In genomic region chr14:105404241-105404640, GRCm38 (mm10) we compare ENCODE assay signal across 22 mouse cellular contexts.
DNase-seq lines count a peak whose midpoint lies in the region; ATAC-seq and TF ChIP-seq lines count a peak whose summit lies in the region.
"Had no signal": no experiment of that assay in that cellular context is flagged by ENCODE, and none has a peak within 500 bp of the region (broad histone marks: within the 10 kb centered on the region; RNA-seq: fewer than 3 reads in every experiment).

No protein-coding gene starts in this region.

- no peaks in the 10 kb centered on the region for H3K4me1 ChIP-seq in lung, embryonic 15.5 days
- H3K4me1 ChIP-seq in heart, embryonic 16.5 days (ENCODE audit: control insufficient read depth, insufficient read depth, low read length) = peaks cover 11% of the 10 kb centered on the region
- H3K4me1 ChIP-seq: embryonic facial prominence, embryonic 15.5 days; hindbrain, embryonic 12.5 days; intestine, embryonic 15.5 days; midbrain, embryonic 15.5 days had no signal

- H3K79me2 ChIP-seq in myocyte (ENCODE audit: control insufficient read depth, insufficient read depth) = no peaks in the 10 kb centered on the region

- no peaks in the 10 kb centered on the region for H3K36me3 ChIP-seq in lung, embryonic 15.5 days
- H3K36me3 ChIP-seq in heart, embryonic 16.5 days (ENCODE audit: control insufficient read depth, insufficient read depth) = no peaks in the 10 kb centered on the region
- H3K36me3 ChIP-seq in myocyte (ENCODE audit: control insufficient read depth, insufficient read depth) = no peaks in the 10 kb centered on the region
- H3K36me3 ChIP-seq: embryonic facial prominence, embryonic 15.5 days; hindbrain, embryonic 12.5 days; intestine, embryonic 15.5 days; limb, embryonic 10.5 days; midbrain, embryonic 15.5 days had no signal

- WGBS in lung, embryonic 15.5 days = 49% methylated on average over 6 of the region's 6 CpGs
- WGBS in heart, embryonic 16.5 days = 29% methylated on average over 6 of the region's 6 CpGs

- peak; percentile 92 for ATAC-seq in lung, embryonic 15.5 days (ENCODE audit: borderline replicate concordance, extremely low read depth, low FRiP score, low TSS enrichment)
- peak; percentile 91 for ATAC-seq in heart, embryonic 16.5 days (replicated peaks; ENCODE audit: extremely low read depth, insufficient read depth, low FRiP score)
- ATAC-seq: CD4-positive, CD25-positive, alpha-beta regulatory T cell, adult 4 months; forebrain, embryonic 16.5 days; intestine, embryonic 15.5 days; liver, postnatal 0 days; midbrain, embryonic 15.5 days had no signal

- H3K9ac ChIP-seq in lung, embryonic 15.5 days = no peak overlapping the region
- no peak overlapping the region for H3K9ac ChIP-seq in heart, embryonic 16.5 days (ENCODE audit: low read length)
- H3K9ac ChIP-seq: embryonic facial prominence, embryonic 15.5 days; hindbrain, embryonic 12.5 days; intestine, embryonic 15.5 days; liver, postnatal 0 days; midbrain, embryonic 15.5 days had no signal

- DNase-seq in lung, postnatal 10 days = no peak
- DNase-seq in heart, adult 9 months (ENCODE audit: low spot score in 2 of 2) = peak; percentile 78 to 84
- DNase-seq in kidney, postnatal 25 days = no peak
- no peak for DNase-seq in testis, postnatal 14 days (ENCODE audit: low spot score)
- DNase-seq: adrenal gland, postnatal 25 days; cerebellum, adult 11-12 months; cerebellum, postnatal 14 days; embryo, embryonic 11 days; gastrocnemius, postnatal 25 days; liver, postnatal 0 days; retina, postnatal 1 day; right cerebral cortex, postnatal 4 days had no signal

- no peaks in the 10 kb centered on the region for H3K27me3 ChIP-seq in lung, embryonic 15.5 days
- H3K27me3 ChIP-seq in heart, embryonic 16.5 days (ENCODE audit: control insufficient read depth, insufficient read depth, low read length) = no peaks in the 10 kb centered on the region
- no peaks in the 10 kb centered on the region for H3K27me3 ChIP-seq in myocyte (ENCODE audit: control insufficient read depth, insufficient read depth, insufficient read length)
- H3K27me3 ChIP-seq: embryonic facial prominence, embryonic 15.5 days; hindbrain, embryonic 12.5 days; intestine, embryonic 15.5 days; midbrain, embryonic 15.5 days had no signal

- H3ac ChIP-seq in myocyte (ENCODE audit: control insufficient read depth, insufficient read length) = no peak overlapping the region

- no peaks in the 10 kb centered on the region for H3K9me3 ChIP-seq in lung, embryonic 15.5 days
- no peaks in the 10 kb centered on the region; the same call in 1 of the 2 replicates for H3K9me3 ChIP-seq in heart, embryonic 16.5 days (replicated peaks; ENCODE audit: control insufficient read depth, low read length)
- H3K9me3 ChIP-seq: embryonic facial prominence, embryonic 15.5 days; hindbrain, embryonic 12.5 days; intestine, embryonic 15.5 days; limb, embryonic 10.5 days; midbrain, embryonic 15.5 days had no signal

- no peak overlapping the region for H3K4me3 ChIP-seq in lung, embryonic 15.5 days
- no peak overlapping the region for H3K4me3 ChIP-seq in heart, embryonic 16.5 days (ENCODE audit: low read length)
- H3K4me3 ChIP-seq in myocyte = no peak overlapping the region
- H3K4me3 ChIP-seq: embryonic facial prominence, embryonic 15.5 days; hindbrain, embryonic 12.5 days; intestine, embryonic 15.5 days; limb, embryonic 10.5 days; midbrain, embryonic 15.5 days had no signal

- 0 out of 2 replicates have a peak overlapping the region, but pooled peaks have one; percentile 4 for H3K27ac ChIP-seq in lung, embryonic 15.5 days
- H3K27ac ChIP-seq in heart, embryonic 16.5 days (ENCODE audit: low read length) = peak overlapping the region; percentile 75
- H3K27ac ChIP-seq: embryonic facial prominence, embryonic 15.5 days; hindbrain, embryonic 12.5 days; intestine, embryonic 15.5 days; limb, embryonic 10.5 days; midbrain, embryonic 15.5 days had no signal

- no peak overlapping the region for H3K4me2 ChIP-seq in lung, embryonic 15.5 days
- H3K4me2 ChIP-seq in heart, embryonic 16.5 days (ENCODE audit: low read depth, low read length) = peak overlapping the region; percentile 3; the same call in 1 of the 2 replicates
- H3K4me2 ChIP-seq in myocyte (ENCODE audit: low read depth) = peak overlapping the region; percentile 14
- H3K4me2 ChIP-seq: embryonic facial prominence, embryonic 15.5 days; hindbrain, embryonic 12.5 days; intestine, embryonic 15.5 days; midbrain, embryonic 15.5 days had no signal

- no peak for TF ChIP-seq POLR2A in myocyte (IDR thresholded peaks at IDR 0.05; ENCODE audit: insufficient read length, low read depth)

TF ChIP-seq in myocyte, 11 proteins besides CTCF, POLR2A, EP300 and RAD21:
- TF ChIP-seq TCF3 (IDR thresholded peaks at IDR 0.05; ENCODE audit: insufficient read length, low read depth) = no peak
- no peak for TF ChIP-seq POLR2AphosphoS2 (IDR thresholded peaks at IDR 0.05; ENCODE audit: insufficient read length, low read depth)
- no peak for TF ChIP-seq CEBPB (IDR thresholded peaks at IDR 0.05; ENCODE audit: insufficient read depth, poor library complexity, severe bottlenecking)
- no peak for TF ChIP-seq E2F4 (IDR thresholded peaks at IDR 0.05; ENCODE audit: insufficient read depth)
- TF ChIP-seq MYOG (IDR thresholded peaks at IDR 0.05; ENCODE audit: control insufficient read depth in 1 of 3, insufficient read depth in 1 of 3, insufficient read length in 2 of 3, low read depth in 2 of 3) = no peak
- no peak for TF ChIP-seq MYOD1 (IDR thresholded peaks at IDR 0.05; ENCODE audit: control insufficient read depth in 1 of 3, insufficient read length in 2 of 3, low read depth in 2 of 3)
- TF ChIP-seq REST (IDR thresholded peaks at IDR 0.05; ENCODE audit: insufficient read depth, insufficient read length) = no peak
- TF ChIP-seq MAX (IDR thresholded peaks at IDR 0.05; ENCODE audit: low read depth) = no peak
- TF ChIP-seq SRF (IDR thresholded peaks at IDR 0.05; ENCODE audit: control insufficient read depth, insufficient read length, low read depth) = no peak
- TF ChIP-seq USF1 (IDR thresholded peaks at IDR 0.05; ENCODE audit: low read depth) = no peak
- no peak for TF ChIP-seq TCF12 (IDR thresholded peaks at IDR 0.05; ENCODE audit: insufficient read depth, poor library complexity, severe bottlenecking)

Comparison
In these comparisons a context has a peak if more than half of its experiments do, and no peak if none do; other contexts are left out.
1. DNase-seq: peak in heart, adult 9 months (2 of 2); none in lung, postnatal 10 days (single experiment), kidney, postnatal 25 days (0 of 2) and testis, postnatal 14 days (single experiment).